Mouse (Mus musculus) C2C12 (cell line): ENCODE data around the gene Lsm14b.

Experiments used
- CTCF ChIP-seq: IDR thresholded peaks from one replicate; pipeline ENCODE4 v1.5.1; 2011; ENCODE audit not compliant: control insufficient read depth, insufficient read depth, insufficient read length
- MAX ChIP-seq: IDR thresholded peaks from one replicate; pipeline ENCODE4 v1.6.1; 2011; ENCODE audit warnings: mild to moderate bottlenecking, control low read depth

GRCm38 (mm10) chr2:180071671-180072070 is 46.9 kb downstream of the Lsm14b start:
- TF ChIP-seq CTCF (no peak), MAX (no peak)
